Mouse (Mus musculus): ENCODE data around the gene Zfp697. TPM values are rescaled to one million over a fixed set of nuclear protein-coding genes. Genes with fewer than 3 reads are reported as not detected.
"Not testable (repeated sequence)": the region's sequence is repeated elsewhere in the genome, so short reads cannot be mapped to it uniquely, and the experiment has no call there.

Gene Zfp697
- polyA plus RNA-seq, 1 experiment from 2014 or later = 20.6 TPM

- Histone ChIP-seq H3K4me2 (replicated peaks) (no peak overlapping the region), H3K27ac (no peak overlapping the region), H3K9me3 (ENCODE audit: control insufficient read depth, low read length) (no peaks in the 10 kb centered on the region), H3K27me3 (ENCODE audit: control insufficient read depth, insufficient read depth, low read length) (no peaks in the 10 kb centered on the region), H3K9ac (no peak overlapping the region), H3K4me3 (replicated peaks; ENCODE audit: low read length) (no peak overlapping the region), H3K36me3 (replicated peaks; ENCODE audit: control insufficient read depth, insufficient read depth) (no peaks in the 10 kb centered on the region), H3K4me1 (replicated peaks; ENCODE audit: control insufficient read depth, insufficient read depth, low read length) (no peaks in the 10 kb centered on the region)
- DNase-seq (ENCODE audit: low spot score) = no peak
- no peak for ATAC-seq (ENCODE audit: low FRiP score)
These were observed 231.7 kb downstream of the Zfp697 start for GRCm38 (mm10) chr3:98613963-98614362.

GRCm38 (mm10) chr3:98614406-98614927 is 232.2 kb downstream of the Zfp697 start:
- not testable (repeated sequence) for DNase-seq (ENCODE audit: low spot score); H3K9ac ChIP-seq; H3K4me3 ChIP-seq (replicated peaks; ENCODE audit: low read length); H3K4me1 ChIP-seq (replicated peaks; ENCODE audit: control insufficient read depth, insufficient read depth, low read length); H3K27ac ChIP-seq; H3K27me3 ChIP-seq (ENCODE audit: control insufficient read depth, insufficient read depth, low read length); H3K4me2 ChIP-seq (replicated peaks); H3K9me3 ChIP-seq (ENCODE audit: control insufficient read depth, low read length); H3K36me3 ChIP-seq (replicated peaks; ENCODE audit: control insufficient read depth, insufficient read depth); ATAC-seq (ENCODE audit: low FRiP score)
- 69% methylated on average over 2 of the region's 2 CpGs for WGBS

DNA sequence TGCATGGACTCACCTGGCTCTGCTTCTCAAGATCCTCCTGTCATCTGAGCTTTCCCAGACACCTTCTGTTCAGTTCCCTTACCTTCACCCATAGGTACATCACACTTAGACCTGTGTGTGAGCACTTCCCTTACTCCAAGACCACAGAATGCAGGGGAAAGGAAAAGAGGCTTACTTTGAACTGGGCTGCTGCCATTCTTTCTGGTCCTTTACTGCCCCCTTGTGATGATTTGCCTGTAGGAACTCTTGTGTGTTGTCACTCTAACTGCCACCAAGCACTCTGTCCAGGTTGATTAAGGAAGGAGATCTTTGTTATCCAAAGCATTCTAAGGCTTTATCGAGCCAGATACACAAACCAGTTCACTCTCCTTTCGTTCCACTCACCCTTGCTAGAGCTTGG is 234.0 kb downstream of the Zfp697 start:
- WGBS = 25% methylated on average over 2 of the region's 2 CpGs

DNA sequence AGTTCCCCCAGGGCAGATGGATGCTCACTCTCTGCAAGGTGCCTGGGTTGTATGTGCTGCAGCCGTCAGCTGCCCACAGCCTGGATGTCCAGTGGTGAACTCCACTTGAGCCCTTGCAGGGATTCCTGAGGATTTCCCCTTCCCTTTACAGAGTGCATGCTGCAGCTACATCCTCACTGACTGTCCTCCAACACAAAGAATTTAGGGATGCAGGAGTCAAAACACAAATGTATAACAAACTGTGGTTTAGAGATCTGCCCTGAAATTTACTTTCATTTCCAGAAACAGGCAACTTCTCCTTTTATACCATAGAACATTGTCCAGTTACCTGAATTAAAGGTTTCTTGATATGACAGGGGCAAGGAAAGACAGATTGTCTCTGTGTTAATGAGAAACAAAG is 234.5 kb downstream of the Zfp697 start:
- H3K9me3 ChIP-seq (ENCODE audit: control insufficient read depth, low read length); H3K4me1 ChIP-seq (replicated peaks; ENCODE audit: control insufficient read depth, insufficient read depth, low read length); H3K4me2 ChIP-seq (replicated peaks); H3K36me3 ChIP-seq (replicated peaks; ENCODE audit: control insufficient read depth, insufficient read depth); H3K27me3 ChIP-seq (ENCODE audit: control insufficient read depth, insufficient read depth, low read length); H3K4me3 ChIP-seq (replicated peaks; ENCODE audit: low read length); H3K27ac ChIP-seq; H3K9ac ChIP-seq; ATAC-seq (ENCODE audit: low FRiP score); DNase-seq (ENCODE audit: low spot score): not testable (repeated sequence)
- WGBS = 79% methylated on average over 1 of the region's 1 CpGs

More for the DNA sequence above, 234.0 kb downstream of the Zfp697 start:
- not testable (repeated sequence) for H3K4me3 ChIP-seq (replicated peaks; ENCODE audit: low read length); DNase-seq (ENCODE audit: low spot score); H3K36me3 ChIP-seq (replicated peaks; ENCODE audit: control insufficient read depth, insufficient read depth); H3K4me1 ChIP-seq (replicated peaks; ENCODE audit: control insufficient read depth, insufficient read depth, low read length); H3K27ac ChIP-seq; H3K4me2 ChIP-seq (replicated peaks); H3K9me3 ChIP-seq (ENCODE audit: control insufficient read depth, low read length); H3K27me3 ChIP-seq (ENCODE audit: control insufficient read depth, insufficient read depth, low read length); H3K9ac ChIP-seq
- peak; percentile 51 for ATAC-seq (ENCODE audit: low FRiP score)

DNA sequence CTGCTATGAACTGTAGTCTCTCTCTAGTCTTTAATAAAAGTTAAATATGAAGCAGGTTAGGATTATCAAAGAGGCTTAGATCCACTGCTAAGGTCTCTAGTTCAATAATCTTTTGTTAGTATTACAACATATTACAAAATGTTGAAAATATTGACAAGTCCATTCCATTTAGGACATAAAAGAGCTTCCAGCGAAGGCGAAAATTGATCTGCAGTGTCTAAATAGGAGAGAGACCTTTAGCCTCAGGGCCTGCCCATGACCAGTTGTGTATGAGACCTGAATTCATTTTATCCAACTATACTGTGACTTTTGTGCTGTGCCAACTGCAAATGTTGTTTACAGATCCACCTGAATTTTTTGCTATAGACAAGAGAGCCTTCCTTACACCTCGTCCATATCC is 247.4 kb downstream of the Zfp697 start:
- Histone ChIP-seq H3K4me2 (replicated peaks) (no peak overlapping the region), H3K4me1 (replicated peaks; ENCODE audit: control insufficient read depth, insufficient read depth, low read length) (no peaks in the 10 kb centered on the region), H3K27ac (no peak overlapping the region), H3K36me3 (replicated peaks; ENCODE audit: control insufficient read depth, insufficient read depth) (no peaks in the 10 kb centered on the region), H3K9me3 (ENCODE audit: control insufficient read depth, low read length) (no peaks in the 10 kb centered on the region), H3K4me3 (replicated peaks; ENCODE audit: low read length) (no peak overlapping the region), H3K27me3 (ENCODE audit: control insufficient read depth, insufficient read depth, low read length) (no peaks in the 10 kb centered on the region), H3K9ac (no peak overlapping the region)
- ATAC-seq (ENCODE audit: low FRiP score) = no peak
- 90% methylated on average over 3 of the region's 3 CpGs for WGBS
- DNase-seq (ENCODE audit: low spot score) = no peak

DNA sequence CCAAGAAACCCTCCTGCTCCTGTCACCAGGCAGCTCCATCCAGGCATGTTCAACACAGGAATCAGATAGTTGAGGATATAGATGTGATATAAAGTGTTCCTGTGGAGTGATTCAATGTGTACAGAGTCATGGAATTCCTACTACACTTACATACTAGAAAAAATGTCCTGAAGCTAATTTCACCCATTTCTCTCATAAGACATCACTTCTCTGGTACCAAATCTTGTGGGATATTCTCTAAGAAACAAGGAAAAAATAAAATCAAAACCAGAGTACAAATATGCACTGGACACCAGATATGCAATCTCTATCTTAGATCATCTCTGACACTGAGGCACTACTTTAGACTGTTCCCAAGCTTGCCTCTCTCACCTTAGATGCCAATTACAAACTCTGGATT is 247.9 kb downstream of the Zfp697 start, which contains the start of gene Hsd3b5:
Hsd3b5 (minus strand) TSS at position 101 of the 400 bp plus-strand sequence.
- no peak within 1 kb of the TSS for H3K4me2 ChIP-seq (replicated peaks)
- H3K27me3 ChIP-seq (ENCODE audit: control insufficient read depth, insufficient read depth, low read length) = no peaks in the 10 kb centered on the region
- no peak within 1 kb of the TSS for H3K9ac ChIP-seq
- no peaks in the 10 kb centered on the region for H3K36me3 ChIP-seq (replicated peaks; ENCODE audit: control insufficient read depth, insufficient read depth)
- no peaks in the 10 kb centered on the region for H3K4me1 ChIP-seq (replicated peaks; ENCODE audit: control insufficient read depth, insufficient read depth, low read length)
- DNase-seq (ENCODE audit: low spot score) = no peak
- no peaks in the 10 kb centered on the region for H3K9me3 ChIP-seq (ENCODE audit: control insufficient read depth, low read length)
- ATAC-seq (ENCODE audit: low FRiP score) = no peak
- H3K4me3 ChIP-seq (replicated peaks; ENCODE audit: low read length) = no peak within 1 kb of the TSS
- H3K27ac ChIP-seq = no peak within 1 kb of the TSS

DNA sequence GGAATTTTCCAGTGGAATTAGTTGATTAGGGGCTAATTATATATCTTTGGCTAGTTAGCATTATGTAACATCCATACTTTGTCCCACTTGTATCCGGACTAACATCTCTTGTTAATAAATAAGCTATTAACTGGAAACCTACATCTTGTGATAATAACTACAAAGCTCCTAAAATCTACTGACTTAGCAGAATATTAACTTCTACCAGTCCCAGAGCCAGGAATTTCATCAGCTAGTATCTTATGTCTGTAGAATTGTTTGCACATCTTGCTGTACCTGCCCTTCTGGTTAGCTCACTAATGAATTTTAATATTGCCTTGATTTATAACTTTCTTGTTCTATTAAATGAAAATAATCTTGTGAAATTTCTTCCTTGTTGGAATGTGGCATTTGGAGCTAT is 252.9 kb downstream of the Zfp697 start:
- no peaks in the 10 kb centered on the region for H3K36me3 ChIP-seq (replicated peaks; ENCODE audit: control insufficient read depth, insufficient read depth)
- DNase-seq (ENCODE audit: low spot score) (no peak), ATAC-seq (ENCODE audit: low FRiP score) (no peak)
- no peak overlapping the region for H3K4me3 ChIP-seq (replicated peaks; ENCODE audit: low read length)
- 92% methylated on average over 1 of the region's 1 CpGs for WGBS
- H3K9me3 ChIP-seq (ENCODE audit: control insufficient read depth, low read length) = no peaks in the 10 kb centered on the region
- H3K27me3 ChIP-seq (ENCODE audit: control insufficient read depth, insufficient read depth, low read length) = no peaks in the 10 kb centered on the region
- H3K4me1 ChIP-seq (replicated peaks; ENCODE audit: control insufficient read depth, insufficient read depth, low read length) = no peaks in the 10 kb centered on the region
- H3K9ac ChIP-seq = no peak overlapping the region
- H3K27ac ChIP-seq = no peak overlapping the region
- no peak overlapping the region for H3K4me2 ChIP-seq (replicated peaks)

DNA sequence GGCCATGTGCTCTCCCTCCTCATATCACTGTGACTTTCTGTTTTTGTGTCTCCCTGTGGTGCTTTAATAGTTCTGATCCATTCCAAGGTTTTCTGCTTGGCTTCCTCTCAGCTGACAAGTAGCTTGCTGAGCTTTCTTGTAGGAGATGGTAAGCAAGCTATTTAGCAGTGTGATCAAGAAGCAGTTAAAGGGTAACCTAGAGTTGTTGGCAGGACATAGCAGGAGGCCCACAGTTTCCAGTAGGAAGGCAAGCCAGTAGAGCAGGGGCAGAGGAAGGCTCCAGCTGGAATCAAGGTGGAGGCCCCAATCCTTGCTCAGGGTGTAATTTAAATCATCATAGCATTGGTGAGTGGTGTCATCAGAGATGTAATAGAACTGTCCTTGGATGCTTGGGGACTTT is 298.5 kb downstream of the Zfp697 start:
- Histone ChIP-seq H3K9me3 (ENCODE audit: control insufficient read depth, low read length) (no peaks in the 10 kb centered on the region), H3K9ac (no peak overlapping the region), H3K27me3 (ENCODE audit: control insufficient read depth, insufficient read depth, low read length) (no peaks in the 10 kb centered on the region), H3K27ac (no peak overlapping the region), H3K4me3 (replicated peaks; ENCODE audit: low read length) (no peak overlapping the region), H3K4me1 (replicated peaks; ENCODE audit: control insufficient read depth, insufficient read depth, low read length) (no peaks in the 10 kb centered on the region), H3K4me2 (replicated peaks) (no peak overlapping the region), H3K36me3 (replicated peaks; ENCODE audit: control insufficient read depth, insufficient read depth) (no peaks in the 10 kb centered on the region)
- DNase-seq (ENCODE audit: low spot score) (no peak), ATAC-seq (ENCODE audit: low FRiP score) (no peak)

DNA sequence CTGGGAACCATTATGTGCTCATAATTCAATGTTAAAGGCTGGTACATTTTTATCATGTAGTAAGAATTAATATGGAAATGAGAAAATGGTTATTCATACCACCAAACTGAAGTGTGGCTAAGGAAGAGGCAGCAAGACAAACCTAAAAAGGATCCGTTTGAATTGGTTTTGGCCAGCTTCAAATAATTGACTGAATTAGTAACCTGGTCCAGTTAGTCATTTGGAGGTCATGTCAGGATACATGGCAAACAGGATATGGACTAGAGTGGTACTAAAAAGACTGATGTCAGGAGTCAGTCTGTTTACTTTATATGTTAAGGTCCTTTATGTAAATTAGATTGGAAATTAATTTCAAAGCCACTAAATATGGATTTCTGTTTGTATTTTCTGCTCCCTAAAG is 300.1 kb downstream of the Zfp697 start:
- H3K4me2 ChIP-seq (replicated peaks) = no peak overlapping the region
- no peaks in the 10 kb centered on the region for H3K36me3 ChIP-seq (replicated peaks; ENCODE audit: control insufficient read depth, insufficient read depth)
- H3K4me3 ChIP-seq (replicated peaks; ENCODE audit: low read length) = no peak overlapping the region
- 83% methylated on average over 1 of the region's 1 CpGs for WGBS
- no peak overlapping the region for H3K9ac ChIP-seq
- H3K27ac ChIP-seq = no peak overlapping the region
- no peaks in the 10 kb centered on the region for H3K27me3 ChIP-seq (ENCODE audit: control insufficient read depth, insufficient read depth, low read length)
- no peaks in the 10 kb centered on the region for H3K9me3 ChIP-seq (ENCODE audit: control insufficient read depth, low read length)
- ATAC-seq (ENCODE audit: low FRiP score) (no peak), DNase-seq (ENCODE audit: low spot score) (no peak)
- H3K4me1 ChIP-seq (replicated peaks; ENCODE audit: control insufficient read depth, insufficient read depth, low read length) = no peaks in the 10 kb centered on the region

- no peak for ATAC-seq (ENCODE audit: low FRiP score)
- H3K9ac ChIP-seq = no peak overlapping the region
- no peaks in the 10 kb centered on the region for H3K27me3 ChIP-seq (ENCODE audit: control insufficient read depth, insufficient read depth, low read length)
These were observed 338.5 kb downstream of the Zfp697 start for GRCm38 (mm10) chr3:98720740-98721139.

More at GRCm38 (mm10) chr3:98720740-98721139, 338.5 kb downstream of the Zfp697 start:
- Histone ChIP-seq H3K4me2 (replicated peaks) (no peak overlapping the region), H3K36me3 (replicated peaks; ENCODE audit: control insufficient read depth, insufficient read depth) (no peaks in the 10 kb centered on the region), H3K27ac (no peak overlapping the region), H3K9me3 (ENCODE audit: control insufficient read depth, low read length) (no peaks in the 10 kb centered on the region), H3K4me1 (replicated peaks; ENCODE audit: control insufficient read depth, insufficient read depth, low read length) (no peaks in the 10 kb centered on the region), H3K4me3 (replicated peaks; ENCODE audit: low read length) (no peak overlapping the region)
- no peak for DNase-seq (ENCODE audit: low spot score)

Measured in hindbrain, embryonic 14.5 days (tissue).